Mouse (Mus musculus) spleen, postnatal 10 days (tissue): ENCODE measurements around the gene Hmga1.

Experiments used
- DNase-seq, 2 experiments: peaks; one replicate each; pipeline ENCODE4 v3.0.0; 2021 to 2022; ENCODE audit warnings: low spot score in 2 of 2

The Hmga1 gene

DNA sequence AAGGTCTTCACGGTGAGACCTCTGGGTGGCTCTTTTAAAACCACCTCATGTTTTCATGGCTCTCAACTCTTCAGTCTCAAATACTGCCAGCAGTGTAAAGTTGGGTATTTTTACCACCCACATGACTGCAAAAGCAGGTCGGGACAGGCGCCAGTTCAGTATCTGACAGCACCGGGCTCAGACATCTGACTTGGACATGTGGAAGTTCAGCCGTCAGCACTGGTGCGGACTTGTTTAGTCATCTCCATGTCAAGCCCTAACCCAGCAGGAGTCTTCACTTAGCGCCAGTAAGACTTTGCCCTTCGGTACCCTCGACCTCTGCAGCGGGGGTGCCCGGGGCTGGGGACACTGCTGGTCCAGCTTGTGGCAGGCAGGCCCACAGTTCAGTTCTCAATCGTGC is 31.0 kb downstream of the Hmga1 start:
- DNase-seq, result no peak

DNA sequence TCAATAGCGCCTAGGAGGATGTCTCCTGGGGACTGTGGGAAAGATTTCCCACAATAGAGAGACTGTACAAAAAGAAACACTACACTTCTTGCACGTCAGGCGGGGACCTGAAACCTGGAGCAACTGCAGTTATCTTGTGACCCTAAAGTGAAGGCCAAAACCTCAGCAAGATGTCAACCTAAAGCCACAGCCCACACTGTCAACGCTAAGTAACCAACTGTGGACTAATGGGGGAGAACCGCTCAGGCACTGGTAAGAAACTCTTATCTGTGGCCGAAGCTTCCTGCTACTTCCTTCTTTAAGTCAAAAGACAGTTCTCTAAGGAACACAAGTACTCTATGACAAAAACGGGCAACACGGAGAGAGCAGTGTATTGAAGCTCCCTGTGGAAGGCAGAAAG is 31.9 kb downstream of the Hmga1 start:
- DNase-seq, result no peak

DNA sequence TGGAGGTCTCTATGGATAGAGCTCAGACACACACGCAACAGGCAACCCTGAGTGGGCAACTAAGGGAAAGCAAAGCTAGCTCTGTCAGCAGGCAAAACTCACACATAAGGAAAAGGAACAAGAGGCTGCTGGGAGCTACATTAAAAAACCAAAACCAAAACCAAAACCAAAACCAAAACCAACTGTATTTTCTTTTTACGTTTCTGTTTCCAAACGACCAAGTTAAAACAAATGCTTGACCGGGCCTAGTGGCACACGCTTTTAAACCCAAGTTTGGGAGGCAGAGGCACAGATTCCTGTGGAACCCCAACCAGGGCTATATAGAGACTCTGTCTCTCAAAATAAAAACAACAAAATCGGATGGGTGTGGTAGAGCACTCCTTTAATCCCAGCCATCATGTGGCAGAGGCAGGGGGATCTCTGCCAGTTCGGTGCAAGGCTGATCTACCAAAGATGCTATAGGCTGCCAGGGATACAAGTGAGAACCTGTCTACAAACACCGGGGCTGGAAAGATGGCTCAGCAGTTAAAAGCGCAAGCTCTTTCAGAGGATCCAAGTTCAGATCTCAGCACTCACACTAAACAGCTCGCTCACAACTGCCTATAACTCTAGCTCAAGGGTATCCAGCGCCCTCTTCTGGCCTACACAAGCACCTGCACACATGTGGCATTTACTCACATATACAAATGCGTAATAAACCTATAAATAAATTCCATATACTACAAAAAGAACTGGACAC is 35.7 kb downstream of the Hmga1 start:
- no peak for DNase-seq

DNA sequence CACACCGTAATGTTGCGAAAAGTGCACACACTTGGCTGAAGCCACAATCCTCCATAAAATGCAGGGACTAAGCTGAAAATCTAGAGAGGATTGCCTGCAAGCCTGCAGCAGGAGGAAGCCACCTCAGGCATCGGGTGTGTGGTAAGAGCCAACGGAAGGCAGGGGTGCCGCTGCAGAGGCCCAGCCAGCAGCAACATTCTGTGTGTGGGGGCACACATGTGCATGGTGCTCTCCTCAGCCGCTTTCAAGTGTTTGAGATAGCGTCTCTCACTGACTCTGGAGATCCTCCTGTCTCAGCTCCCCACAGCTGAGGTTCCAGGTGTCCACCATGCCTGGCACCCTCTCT is 36.2 kb downstream of the Hmga1 start:
- no peak for DNase-seq

DNA sequence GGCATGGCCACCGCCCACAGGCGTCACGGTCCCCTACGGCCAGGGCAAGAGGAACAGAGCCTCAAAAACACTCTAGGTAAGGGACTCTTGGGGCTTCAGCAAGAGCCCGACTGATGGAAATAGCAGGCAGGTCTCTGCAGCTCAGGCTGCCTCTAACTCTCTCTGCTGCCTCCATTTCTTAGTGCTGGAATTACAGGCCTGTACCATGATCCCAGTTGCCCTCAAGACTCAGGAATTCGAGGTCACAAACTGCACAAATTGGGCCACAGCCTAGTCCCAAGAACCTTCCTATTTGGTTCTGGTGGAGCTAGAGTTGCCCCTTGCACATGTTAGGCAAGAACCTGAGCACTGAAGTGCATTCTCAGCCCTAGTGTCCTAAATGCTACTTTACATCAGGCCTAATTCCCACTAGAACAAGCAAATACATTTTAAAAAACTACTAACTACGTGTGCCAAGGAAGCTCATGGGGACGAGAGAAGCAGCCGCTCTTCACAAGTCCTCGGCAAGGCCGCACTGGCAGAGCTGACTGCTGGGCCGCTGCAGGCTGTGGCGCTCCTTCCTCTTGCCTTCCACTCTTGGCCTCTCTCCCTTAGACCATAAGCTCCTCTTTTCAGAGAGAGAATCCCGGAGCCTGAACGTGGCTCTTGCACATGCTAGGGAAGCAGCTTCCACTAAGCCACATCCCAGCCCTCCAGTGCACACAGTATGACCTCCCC is 39.5 kb downstream of the Hmga1 start:
- DNase-seq, result no peak

DNA sequence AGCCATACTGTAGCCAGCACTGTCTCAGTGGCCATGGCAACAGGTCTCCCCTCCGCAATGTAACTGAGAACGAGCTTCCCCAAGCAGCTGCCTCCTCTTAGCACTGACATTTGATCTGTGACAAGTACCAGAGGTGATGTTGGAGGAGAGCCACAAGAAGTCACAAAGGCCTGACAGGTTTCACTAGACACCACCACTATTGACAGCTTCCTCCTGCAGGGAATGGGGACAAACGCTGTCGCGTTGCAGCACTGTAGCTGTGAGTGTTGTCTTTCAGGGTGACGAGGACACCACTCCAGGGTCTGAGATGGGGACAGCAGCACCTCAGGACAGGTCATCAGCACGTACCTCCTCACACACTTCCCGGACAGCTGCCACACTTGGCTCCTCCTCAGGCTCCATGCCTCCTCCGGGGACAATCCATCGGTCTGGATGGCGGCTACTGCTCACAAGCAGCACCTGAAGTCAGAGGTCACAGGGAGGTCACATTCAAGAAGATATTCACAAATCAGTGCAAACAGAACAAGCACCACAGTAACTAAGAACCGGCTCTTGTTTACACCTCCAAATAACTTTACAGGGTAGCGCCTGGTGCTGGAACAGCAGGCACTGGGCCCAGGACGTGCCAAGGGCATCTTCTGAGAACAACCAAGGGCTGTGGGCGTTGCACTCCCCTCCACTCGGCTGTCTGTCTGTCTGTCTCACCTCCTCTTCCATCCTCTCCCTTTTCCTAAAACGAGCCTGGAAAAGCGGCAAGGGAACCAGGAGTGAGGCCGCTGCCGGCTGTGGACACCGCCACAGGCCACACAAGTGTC is 40.3 kb downstream of the Hmga1 start:
- DNase-seq, result no peak

DNA sequence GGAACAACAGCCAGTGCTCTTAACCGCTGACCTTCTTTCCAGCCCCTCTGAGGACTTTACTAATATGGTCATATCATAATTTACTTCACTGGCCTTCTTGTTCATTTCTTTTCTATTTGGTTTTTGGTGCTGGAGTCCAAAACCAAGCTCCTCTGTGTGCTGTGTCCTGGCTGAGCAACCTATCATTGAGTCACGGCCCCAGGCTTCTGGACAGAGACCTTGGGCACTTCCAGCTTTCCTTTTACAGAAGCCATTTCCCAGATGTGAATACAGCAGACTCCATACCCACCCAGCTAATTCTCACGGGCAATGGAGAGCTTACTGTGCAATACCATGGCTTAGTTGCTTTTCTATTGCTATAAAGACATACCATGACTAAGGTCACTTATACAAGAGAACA is 44.0 kb downstream of the Hmga1 start:
- DNase-seq, result no peak

DNA sequence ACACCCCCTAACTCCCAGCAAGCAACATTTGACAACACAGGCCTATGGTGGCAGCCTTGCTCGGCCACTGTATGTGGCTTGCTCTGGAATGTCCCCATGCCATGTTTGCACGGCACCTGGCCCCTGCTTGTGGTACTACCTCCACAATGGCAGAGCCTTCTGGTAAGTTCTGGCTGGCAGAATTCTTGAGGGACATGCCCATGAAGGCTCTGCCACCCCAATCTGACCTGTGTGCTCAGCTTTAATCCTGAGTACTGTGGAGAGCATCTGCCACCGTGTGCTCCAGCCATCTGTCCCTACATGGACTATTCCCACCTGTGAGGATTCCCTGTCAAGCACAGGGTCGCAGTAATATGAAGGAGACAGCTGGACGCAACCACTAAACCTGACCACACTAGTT is 44.6 kb downstream of the Hmga1 start:
- DNase-seq, result no peak

DNA sequence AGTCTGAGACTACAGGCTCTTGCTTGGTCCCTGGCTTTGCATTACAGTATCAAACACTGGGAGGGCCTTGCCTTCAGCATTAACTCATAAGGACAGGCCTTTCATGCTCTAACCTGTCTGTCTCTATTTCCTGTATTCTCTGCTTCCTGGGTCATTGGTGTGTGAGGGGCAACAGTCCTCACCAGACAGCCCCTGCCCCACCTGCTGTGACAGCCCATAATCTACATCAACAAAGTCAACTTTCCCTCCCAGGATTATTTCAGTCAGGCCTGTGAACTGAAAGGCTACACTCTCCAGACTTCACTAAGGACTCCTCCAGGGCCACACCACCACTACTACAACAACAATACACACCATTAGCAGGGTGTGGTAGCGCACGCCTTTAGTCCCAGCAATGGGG is 46.7 kb downstream of the Hmga1 start:
- no peak for DNase-seq

DNA sequence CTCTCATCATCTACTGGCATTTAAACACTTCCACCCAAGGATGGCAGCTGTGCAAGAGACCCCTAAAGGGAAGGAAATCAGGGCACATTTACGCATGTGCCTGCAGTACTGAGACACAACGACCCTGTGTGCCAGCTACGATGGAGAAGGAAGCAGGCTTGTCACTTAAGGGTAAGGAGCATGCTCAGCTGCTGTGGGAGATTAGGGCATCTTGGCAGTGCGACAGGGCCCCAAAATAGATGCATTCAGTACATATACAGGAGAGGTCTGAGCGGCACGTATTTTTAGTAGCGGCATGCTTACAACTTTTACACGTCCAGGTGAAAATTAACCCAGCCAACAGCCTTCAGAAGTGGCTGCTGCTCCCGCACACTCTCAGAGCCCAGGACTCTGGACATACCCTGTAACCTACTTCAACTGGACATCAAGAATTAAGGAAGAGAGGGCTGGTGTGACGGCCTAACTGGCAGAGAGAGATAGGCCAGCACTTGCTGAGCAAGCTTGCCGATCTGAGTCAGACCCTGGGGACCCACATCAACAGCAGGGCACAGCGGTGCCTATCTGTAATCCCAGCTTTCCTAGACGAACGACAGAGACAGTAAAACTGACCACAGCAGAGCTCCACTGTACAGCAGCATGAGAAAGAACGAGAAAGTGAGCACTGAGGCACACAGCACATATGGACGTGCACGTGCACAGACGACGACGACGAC is 47.4 kb downstream of the Hmga1 start:
- peak in 1 of 2 experiments; percentile 64 for DNase-seq

DNA sequence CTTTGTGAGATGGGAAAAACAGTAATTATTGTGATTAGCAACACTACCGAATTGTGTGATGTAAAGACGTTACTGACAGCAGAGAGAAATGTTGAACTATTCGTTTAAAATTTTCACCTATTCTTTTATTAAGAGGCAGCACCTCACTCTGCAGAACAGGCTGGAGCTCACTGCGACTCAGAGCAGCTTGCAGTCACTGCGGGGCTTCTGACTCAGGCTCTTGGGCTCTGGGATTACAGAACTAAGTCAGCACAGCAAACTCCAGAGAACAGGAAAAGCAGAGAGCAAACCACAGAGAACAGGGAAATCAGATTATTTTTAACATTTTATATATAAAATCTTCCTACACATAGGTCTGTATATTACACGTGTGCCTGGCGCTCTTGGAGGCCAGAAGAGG is 53.3 kb downstream of the Hmga1 start:
- DNase-seq, result no peak

DNA sequence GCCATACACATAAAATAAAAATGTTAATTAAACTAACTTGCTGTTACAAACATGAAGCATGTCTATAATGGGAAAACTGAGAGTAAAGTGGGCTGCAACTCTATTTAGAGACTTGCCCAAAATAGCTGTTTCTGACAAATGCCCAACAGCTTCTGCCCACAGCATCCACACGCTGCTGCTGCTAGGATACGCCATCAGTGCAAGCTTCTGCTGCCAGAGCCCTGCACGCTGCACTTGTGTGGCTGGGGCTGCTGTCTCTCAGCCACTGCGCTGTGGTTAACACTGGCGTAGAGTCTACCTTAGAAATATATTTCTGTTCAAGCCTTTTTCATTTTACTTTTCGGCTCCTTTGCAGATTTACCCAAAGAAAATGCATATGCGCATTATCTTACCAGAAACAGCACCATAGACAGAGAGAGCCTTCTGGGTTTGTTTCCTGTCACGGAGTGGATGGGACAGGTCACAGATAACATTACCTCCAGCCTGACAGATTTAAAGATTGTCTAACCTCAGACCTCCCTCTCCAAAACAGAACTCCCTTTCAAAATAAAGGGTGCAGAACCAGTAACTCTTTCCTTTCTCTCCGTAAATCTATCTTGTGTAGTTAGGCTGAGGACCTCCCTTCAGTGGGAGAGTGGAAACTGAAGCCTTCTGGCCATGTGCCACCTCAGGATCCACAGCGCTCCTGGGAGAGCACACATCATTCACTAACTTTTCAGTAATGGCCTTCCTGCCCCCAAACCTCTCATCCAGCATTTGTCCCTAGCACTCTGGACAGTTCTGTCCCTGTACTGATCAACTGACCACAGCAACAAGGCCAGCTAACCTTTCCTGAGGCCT is 54.6 kb downstream of the Hmga1 start:
- no peak for DNase-seq

DNA sequence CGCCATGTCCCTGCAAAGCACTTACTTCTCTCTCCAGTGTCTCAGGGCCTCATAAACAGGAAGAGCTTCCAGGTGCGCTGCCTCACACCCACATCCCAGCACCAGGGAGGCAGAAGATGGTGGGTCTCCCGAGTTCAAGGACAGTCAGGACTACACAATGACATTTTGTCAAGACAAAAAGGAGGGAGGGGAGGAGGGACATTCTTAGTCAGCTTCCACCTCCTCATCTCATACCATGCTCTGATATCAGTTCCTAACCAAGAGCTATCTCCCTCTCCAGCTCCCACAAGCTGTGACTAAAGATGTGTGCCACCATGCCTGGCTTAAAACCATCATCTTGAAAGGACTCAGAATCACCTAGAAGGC is 55.2 kb downstream of the Hmga1 start:
- DNase-seq, result no peak

DNA sequence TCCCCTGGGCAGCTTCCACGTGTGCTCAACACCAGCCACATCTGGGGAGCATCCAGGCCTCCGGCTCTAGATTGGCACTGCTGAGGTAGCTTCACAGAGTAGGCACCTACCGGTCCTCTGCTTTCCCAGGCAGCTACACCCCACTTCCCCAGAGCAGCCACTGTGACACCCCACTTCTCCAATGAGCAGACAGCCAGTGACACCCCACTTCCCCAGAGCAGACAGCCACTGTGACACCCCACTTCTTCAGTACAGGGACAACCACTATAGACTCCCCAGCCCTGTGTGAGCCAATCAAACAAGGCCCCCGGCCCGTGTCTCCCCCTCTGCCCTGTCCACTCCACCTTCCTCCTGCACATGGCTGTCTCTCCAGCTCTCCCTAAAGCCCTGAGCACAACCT is 55.7 kb downstream of the Hmga1 start:
- no peak for DNase-seq

DNA sequence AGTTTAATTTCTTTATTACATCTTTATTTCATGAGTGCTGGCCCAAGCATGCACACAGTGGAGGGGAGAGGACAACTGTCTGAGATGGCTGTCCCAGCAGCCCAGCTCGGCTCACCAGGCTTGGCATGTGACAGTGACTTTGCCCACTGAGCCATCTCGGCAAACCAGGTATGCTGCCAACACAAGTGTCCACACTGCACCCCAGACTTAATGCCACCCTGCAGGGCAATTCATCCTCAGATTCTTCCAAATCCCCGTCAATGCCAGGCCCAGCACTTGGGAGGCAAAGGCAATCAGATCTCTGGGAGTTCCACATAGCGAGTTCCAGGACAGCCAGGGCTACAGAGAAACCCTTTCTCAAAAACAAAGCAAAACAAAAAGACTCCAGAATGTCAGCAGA is 56.7 kb downstream of the Hmga1 start:
- no peak for DNase-seq
